Mouse (Mus musculus): Measurements from ENCODE around the gene Hist1h1e. TPM values are rescaled to one million over a fixed set of nuclear protein-coding genes. Genes with fewer than 3 reads are reported as not detected.
"Not testable (repeated sequence)": the region's sequence is repeated elsewhere in the genome, so short reads cannot be mapped to it uniquely, and the experiment has no call there.

The Hist1h1e gene
- polyA plus RNA-seq, 1 experiment from 2014 or later = 11.6 TPM

DNA sequence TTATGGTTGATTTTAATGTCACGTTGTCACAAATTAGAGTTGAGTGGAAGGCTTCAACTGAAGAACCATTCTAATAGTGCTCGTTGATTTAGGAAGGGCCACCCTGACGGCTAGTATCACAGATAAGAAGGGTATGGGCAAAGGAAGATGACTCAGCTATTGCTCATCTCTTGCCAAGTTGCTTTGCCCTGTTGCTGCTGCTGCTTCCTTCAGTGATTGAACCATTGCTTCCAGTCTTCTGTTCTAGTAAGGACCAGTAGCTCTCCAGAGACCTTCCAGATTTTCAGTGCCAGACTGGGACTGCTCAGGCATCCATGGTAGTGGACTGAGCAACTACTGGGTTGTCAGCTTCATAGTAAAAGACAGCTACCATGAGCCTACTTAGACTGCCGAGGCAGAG is 13.1 kb downstream of the Hist1h1e start:
- Histone ChIP-seq H3K4me3 (no peak overlapping the region), H3K4me2 (replicated peaks) (no peak overlapping the region), H3K9ac (replicated peaks) (no peak overlapping the region), H3K36me3 (no peaks in the 10 kb centered on the region), H3K27me3 (no peaks in the 10 kb centered on the region), H3K27ac (replicated peaks) (no peak overlapping the region), H3K4me1 (no peaks in the 10 kb centered on the region), H3K9me3 (no peaks in the 10 kb centered on the region)
- 91% methylated on average over 4 of the region's 4 CpGs for WGBS
- ATAC-seq (replicated peaks) = no peak

DNA sequence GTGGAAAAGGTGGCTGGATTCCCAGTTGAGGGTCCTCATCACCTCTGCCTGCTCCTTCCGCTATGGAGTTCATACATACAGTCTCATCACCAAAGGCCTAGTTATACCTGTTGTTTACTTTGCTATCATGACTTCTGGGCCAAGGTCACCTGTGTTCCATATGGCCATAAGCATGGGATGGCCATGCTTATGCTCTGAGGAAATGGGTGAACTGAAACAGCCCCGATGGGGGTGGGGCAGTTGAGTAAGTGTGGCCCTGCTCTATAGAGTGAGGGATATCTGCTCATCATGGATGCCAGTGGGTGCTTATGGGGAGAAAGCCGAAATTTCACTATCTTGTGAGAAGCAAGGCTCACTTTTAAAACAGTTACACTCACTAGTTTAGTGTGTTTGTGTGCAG is 17.3 kb downstream of the Hist1h1e start:
- Histone ChIP-seq H3K27ac (replicated peaks) (no peak overlapping the region), H3K9ac (replicated peaks) (no peak overlapping the region), H3K4me2 (replicated peaks) (no peak overlapping the region), H3K27me3 (no peaks in the 10 kb centered on the region), H3K9me3 (no peaks in the 10 kb centered on the region), H3K4me3 (no peak overlapping the region), H3K4me1 (no peaks in the 10 kb centered on the region), H3K36me3 (no peaks in the 10 kb centered on the region)
- 89% methylated on average over 3 of the region's 3 CpGs for WGBS
- ATAC-seq (replicated peaks) = no peak

DNA sequence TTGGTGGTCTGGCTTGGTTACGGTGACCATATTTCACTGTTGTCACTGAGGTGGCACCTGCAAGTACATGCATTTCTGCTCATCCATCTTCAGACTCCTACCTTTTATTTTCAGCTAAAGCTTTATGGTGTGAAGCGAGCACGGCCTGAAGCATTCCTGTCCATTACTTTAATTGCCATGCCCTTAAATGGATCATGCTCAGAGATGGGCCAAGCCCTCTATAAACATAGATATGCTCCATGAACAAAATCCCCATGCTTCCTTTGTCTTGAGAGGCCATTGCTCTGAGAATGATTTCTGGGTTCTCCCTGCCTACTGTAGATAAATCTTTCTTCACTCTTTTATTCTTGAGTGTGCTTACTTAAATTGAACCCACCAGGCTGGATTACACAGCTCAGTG is 17.9 kb downstream of the Hist1h1e start:
- Histone ChIP-seq H3K36me3 (no peaks in the 10 kb centered on the region), H3K4me1 (no peaks in the 10 kb centered on the region), H3K9ac (replicated peaks) (no peak overlapping the region), H3K27me3 (no peaks in the 10 kb centered on the region), H3K4me3 (no peak overlapping the region), H3K4me2 (replicated peaks) (no peak overlapping the region), H3K27ac (replicated peaks) (no peak overlapping the region), H3K9me3 (no peaks in the 10 kb centered on the region)
- WGBS = 92% methylated on average over 3 of the region's 3 CpGs
- no peak for ATAC-seq (replicated peaks)

DNA sequence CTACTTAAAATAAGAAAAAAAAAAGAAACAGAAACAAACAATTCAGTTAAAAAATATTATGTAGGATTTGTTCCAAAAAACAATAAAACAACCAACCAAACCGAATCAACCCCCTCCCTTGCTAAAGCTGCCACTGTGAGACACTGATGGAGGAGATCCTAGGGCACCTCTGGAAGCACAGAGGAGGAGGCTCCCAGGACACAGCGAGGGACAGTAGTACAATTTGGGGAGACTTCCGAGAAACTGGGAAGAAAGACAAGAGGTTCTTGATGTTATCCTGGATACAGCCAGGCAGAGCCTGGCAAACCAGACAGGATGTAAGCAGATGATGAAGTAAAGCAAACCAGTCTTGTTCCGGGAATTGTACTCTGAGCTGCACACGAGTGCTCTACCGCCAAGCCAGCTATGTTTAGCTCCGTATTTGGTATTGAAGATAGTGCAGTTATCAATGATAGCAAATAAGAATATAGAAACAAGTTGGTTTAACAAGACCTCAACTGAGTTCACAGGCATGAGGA is 19.1 kb downstream of the Hist1h1e start:
- no peak for ATAC-seq (replicated peaks)
- Histone ChIP-seq H3K4me2 (replicated peaks) (no peak overlapping the region), H3K9ac (replicated peaks) (no peak overlapping the region), H3K36me3 (no peaks in the 10 kb centered on the region), H3K9me3 (no peaks in the 10 kb centered on the region), H3K27me3 (no peaks in the 10 kb centered on the region), H3K4me1 (no peaks in the 10 kb centered on the region), H3K4me3 (no peak overlapping the region), H3K27ac (replicated peaks) (no peak overlapping the region)
- 91% methylated on average over 7 of the region's 7 CpGs for WGBS

DNA sequence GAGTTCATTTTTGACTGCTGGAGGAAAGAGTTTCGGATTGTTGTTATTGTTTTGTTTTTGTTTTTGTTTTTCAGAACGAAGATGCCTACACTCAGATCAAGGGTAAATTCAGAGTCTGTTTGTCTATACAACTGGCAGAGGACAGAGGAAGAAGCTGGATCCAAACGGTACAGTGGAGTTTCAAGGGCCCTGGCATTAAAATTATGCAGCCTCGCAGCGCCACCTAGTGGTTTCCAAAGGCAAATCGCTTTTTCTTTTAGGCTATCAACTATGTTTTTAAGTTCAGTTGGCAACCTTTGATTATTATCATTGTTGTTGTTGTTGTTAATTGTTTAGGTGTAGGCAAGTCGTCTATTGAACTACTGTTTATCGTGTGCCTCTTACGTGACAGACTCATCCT is 24.4 kb downstream of the Hist1h1e start:
- Histone ChIP-seq H3K4me2 (replicated peaks) (no peak overlapping the region), H3K4me3 (no peak overlapping the region), H3K9me3 (no peaks in the 10 kb centered on the region), H3K4me1 (no peaks in the 10 kb centered on the region), H3K27ac (replicated peaks) (no peak overlapping the region), H3K9ac (replicated peaks) (no peak overlapping the region), H3K27me3 (no peaks in the 10 kb centered on the region), H3K36me3 (no peaks in the 10 kb centered on the region)
- ATAC-seq (replicated peaks) = no peak
- 8% methylated on average over 9 of the region's 9 CpGs for WGBS

DNA sequence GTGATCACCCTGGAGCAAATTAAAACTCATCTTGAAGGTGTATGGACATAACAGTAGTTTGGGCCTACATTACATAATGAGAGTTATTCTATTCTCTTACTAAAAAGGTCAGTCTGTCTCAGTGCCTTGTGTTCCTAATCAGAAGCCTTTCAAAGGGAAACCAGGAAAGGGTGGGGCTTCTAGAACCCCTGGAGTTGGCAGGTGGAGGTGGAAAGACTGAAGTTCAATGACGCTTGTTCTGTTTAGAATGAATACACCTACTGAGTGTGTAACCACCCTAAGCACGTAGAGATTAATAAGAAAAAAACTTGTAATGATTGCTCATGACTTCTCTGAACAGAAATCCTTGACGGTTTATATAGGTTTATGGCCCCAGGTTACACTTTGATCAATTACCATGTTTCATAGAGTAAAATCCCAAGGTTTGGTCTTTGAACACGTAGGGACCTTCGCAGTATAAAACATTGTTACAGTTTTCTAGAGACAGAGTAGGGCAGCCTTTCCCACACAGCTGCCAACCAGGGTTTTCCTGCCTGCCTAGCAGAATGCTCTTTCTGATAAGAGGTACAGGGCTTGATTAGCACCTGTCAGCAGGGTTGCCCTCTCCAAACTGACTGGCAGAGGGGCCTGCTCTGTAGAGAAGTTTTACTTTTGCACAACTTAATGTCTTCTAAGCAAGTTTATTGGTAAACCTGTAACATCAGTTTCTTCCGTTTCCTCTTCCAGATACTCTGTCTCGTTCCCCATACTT is 26.6 kb downstream of the Hist1h1e start:
- no peak overlapping the region for H3K9ac ChIP-seq (replicated peaks)
- H3K9me3 ChIP-seq = no peaks in the 10 kb centered on the region
- H3K27ac ChIP-seq (replicated peaks) = no peak overlapping the region
- ATAC-seq (replicated peaks) = no peak
- no peak overlapping the region for H3K4me2 ChIP-seq (replicated peaks)
- no peaks in the 10 kb centered on the region for H3K36me3 ChIP-seq
- no peaks in the 10 kb centered on the region for H3K4me1 ChIP-seq
- no peaks in the 10 kb centered on the region for H3K27me3 ChIP-seq
- WGBS = 87% methylated on average over 7 of the region's 7 CpGs
- H3K4me3 ChIP-seq = no peak overlapping the region

DNA sequence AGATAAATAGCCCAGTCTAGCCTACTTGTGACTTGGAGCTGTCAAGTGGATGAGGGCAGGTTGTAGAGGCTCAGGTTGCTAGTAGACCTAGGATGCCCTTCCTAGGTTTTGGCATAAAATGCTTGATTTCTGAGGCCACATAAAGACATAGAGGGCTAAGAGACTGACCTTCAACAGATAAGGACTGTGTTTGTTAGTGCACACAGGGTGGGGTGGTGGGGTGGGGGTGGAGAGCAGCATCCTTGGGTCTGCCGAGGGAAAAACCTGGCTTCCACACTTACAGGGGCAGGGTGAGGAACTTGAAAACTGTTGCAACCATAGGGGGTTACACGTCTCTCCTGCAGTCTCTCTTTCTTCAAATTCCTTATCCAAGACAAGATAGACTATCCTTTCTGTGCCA is 27.2 kb downstream of the Hist1h1e start:
- Histone ChIP-seq H3K27me3 (no peaks in the 10 kb centered on the region), H3K4me2 (replicated peaks) (no peak overlapping the region), H3K9ac (replicated peaks) (no peak overlapping the region), H3K9me3 (no peaks in the 10 kb centered on the region), H3K27ac (replicated peaks) (no peak overlapping the region), H3K36me3 (no peaks in the 10 kb centered on the region), H3K4me1 (no peaks in the 10 kb centered on the region), H3K4me3 (no peak overlapping the region)
- ATAC-seq (replicated peaks) = no peak
- 77% methylated on average over 2 of the region's 2 CpGs for WGBS

DNA sequence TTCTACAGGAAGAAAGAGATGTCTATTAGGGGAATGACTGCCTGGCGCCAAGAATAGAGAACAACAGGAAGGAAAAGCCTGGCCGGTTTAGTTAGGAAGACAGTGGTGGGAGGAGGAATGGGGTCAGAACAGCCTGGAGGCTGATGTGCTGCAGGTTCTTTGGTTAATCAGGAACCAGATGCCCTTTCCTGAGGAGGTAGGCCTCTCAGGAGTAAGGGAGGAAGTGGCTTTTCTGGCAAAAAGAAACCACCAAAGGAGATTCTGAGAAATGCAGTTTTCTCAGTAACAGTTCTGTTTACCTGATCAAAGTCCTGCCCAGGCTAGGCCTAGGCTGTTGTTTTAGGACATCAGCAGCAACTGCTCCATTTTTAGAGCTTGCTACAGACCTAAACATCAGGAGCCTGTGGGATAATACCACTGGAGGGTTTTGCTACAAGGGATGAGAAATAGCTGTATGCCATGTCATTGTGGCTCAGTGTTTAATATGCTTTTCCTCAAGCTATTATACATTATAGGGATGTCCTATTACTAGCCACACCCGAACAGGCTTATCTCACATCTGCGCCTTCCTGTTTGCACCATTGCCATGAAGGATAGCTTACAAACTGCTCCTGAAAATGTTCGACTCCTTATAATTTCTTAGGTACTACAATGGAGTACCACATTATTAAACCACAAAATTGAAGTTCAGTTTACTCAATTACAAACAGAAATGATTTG is 29.1 kb downstream of the Hist1h1e start:
- Histone ChIP-seq H3K27ac (replicated peaks) (no peak overlapping the region), H3K9me3 (no peaks in the 10 kb centered on the region), H3K4me3 (no peak overlapping the region), H3K9ac (replicated peaks) (no peak overlapping the region), H3K27me3 (no peaks in the 10 kb centered on the region), H3K4me2 (replicated peaks) (no peak overlapping the region), H3K4me1 (no peaks in the 10 kb centered on the region), H3K36me3 (no peaks in the 10 kb centered on the region)
- no peak for ATAC-seq (replicated peaks)
- 87% methylated on average over 5 of the region's 5 CpGs for WGBS

DNA sequence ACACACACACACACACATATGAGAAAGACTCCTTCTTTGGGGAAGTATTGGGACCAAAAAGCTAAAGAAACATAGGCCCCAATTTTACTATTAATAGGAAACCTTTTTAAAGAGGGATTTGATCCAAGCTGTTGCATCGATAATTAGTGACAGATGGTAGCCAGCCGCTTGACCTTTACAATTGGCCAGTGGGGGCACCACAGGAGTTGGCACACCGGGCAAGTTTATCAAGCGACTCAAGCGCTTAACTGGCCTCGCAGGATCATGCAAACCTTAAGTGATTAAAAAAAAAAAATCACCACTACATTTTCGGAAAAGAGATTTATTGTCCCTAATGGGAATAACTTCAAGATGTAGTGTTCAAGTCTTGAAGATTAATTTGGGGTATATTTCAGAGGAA is 29.7 kb downstream of the Hist1h1e start:
- H3K4me3 ChIP-seq = no peak overlapping the region
- H3K36me3 ChIP-seq = no peaks in the 10 kb centered on the region
- H3K27me3 ChIP-seq = no peaks in the 10 kb centered on the region
- 85% methylated on average over 7 of the region's 7 CpGs for WGBS
- H3K27ac ChIP-seq (replicated peaks) = no peak overlapping the region
- H3K4me2 ChIP-seq (replicated peaks) = no peak overlapping the region
- H3K9ac ChIP-seq (replicated peaks) = no peak overlapping the region
- H3K9me3 ChIP-seq = no peaks in the 10 kb centered on the region
- no peaks in the 10 kb centered on the region for H3K4me1 ChIP-seq
- ATAC-seq (replicated peaks) = no peak

DNA sequence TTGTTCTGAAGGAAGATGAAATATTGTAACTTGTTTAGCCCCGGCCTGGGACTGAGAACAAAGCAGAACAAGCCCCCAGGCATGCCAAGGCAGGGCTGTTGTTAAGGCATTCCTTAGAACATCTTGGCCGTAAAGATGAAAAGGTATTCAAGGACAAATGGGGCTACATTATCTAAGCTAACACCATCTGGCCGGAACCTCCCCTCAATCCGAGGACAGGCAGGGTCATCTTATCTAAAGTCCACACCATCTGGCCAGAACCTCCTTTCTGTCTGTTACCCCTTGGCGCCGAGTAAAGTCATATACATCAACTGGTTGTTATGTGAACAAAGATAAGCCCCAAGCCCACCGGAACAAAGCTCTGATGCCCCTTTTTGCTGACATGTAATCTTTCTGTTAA is 30.5 kb downstream of the Hist1h1e start:
- not testable (repeated sequence) for H3K9me3 ChIP-seq; H3K4me1 ChIP-seq; H3K4me2 ChIP-seq (replicated peaks); ATAC-seq (replicated peaks); H3K27me3 ChIP-seq; H3K36me3 ChIP-seq; H3K9ac ChIP-seq (replicated peaks); H3K27ac ChIP-seq (replicated peaks); H3K4me3 ChIP-seq
- WGBS = 92% methylated on average over 7 of the region's 7 CpGs

DNA sequence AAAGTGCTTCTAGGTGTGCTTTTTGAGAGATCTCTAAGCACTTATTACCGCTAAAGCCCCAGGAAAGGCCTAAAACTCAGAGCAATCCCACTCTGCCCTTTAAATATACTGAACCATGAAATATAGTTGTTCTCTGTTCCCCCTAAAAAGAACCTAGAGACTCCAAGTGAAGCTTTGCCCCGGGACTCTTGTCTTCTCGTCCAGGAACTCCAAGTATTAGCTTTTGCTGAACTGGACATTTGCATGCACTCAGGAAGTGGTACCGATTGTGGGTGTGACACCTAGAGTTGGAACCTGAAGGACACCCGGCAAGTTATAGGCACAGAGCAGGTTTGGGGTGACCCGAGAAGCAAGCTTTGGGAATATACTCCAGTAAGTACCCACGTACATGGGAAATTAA is 31.2 kb downstream of the Hist1h1e start:
- no peak for ATAC-seq (replicated peaks)
- H3K27ac ChIP-seq (replicated peaks) = no peak overlapping the region
- H3K4me1 ChIP-seq = peaks cover 10% of the 10 kb centered on the region
- no peak overlapping the region for H3K9ac ChIP-seq (replicated peaks)
- H3K36me3 ChIP-seq = no peaks in the 10 kb centered on the region
- H3K4me2 ChIP-seq (replicated peaks) = no peak overlapping the region
- H3K9me3 ChIP-seq = no peaks in the 10 kb centered on the region
- WGBS = 96% methylated on average over 7 of the region's 7 CpGs
- no peak overlapping the region for H3K4me3 ChIP-seq
- H3K27me3 ChIP-seq = no peaks in the 10 kb centered on the region

DNA sequence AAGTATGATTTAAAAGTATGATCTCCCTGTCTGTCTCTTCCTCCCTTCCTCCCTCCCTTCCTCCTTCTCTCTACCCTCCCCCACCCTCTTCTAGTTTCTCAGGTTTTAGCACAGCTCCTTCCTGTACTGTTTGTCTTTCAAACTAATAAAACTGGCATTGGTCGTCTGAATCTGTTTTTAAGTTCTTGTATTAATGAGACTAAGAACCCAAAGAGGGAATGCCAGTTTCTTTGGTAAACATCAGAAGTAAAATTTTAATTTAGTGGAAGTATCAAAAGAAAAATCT is 35.5 kb downstream of the Hist1h1e start:
- Histone ChIP-seq H3K9me3 (no peaks in the 10 kb centered on the region), H3K27ac (replicated peaks) (peak overlapping the region; percentile 97), H3K4me1 (peaks cover 43% of the 10 kb centered on the region), H3K36me3 (no peaks in the 10 kb centered on the region), H3K27me3 (no peaks in the 10 kb centered on the region), H3K9ac (replicated peaks) (peak overlapping the region; percentile 27), H3K4me2 (replicated peaks) (peak overlapping the region; percentile 77), H3K4me3 (peak overlapping the region; percentile 47)
- no peak for ATAC-seq (replicated peaks)
- 3% methylated on average over 1 of the region's 1 CpGs for WGBS
